20 mouse cellular contexts compared by ENCODE assay signal in the genomic region with DNA sequence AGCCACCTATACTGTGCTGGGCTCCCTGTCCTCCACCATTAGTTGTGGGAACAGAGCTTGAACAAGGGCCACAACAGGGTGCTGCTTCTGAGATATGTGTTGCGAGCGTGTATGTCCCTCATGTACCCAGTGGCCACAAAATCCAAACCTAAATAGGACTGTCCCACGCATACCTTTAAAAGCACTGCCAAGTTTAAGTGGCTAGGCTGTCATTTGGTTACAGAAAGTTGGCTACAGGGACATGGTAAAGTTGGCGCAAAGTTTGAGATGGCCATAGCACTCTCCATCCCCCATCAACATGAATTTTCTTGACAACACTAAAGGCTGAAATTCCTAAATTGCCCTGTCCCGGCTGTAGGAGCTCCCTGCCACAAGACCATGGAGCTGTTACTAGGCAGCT. TPM values are rescaled to one million over a fixed set of nuclear protein-coding genes. Genes with fewer than 3 reads are reported as not detected.
A peak's percentile ranks its signal among the peaks of the same experiment; 100 is the strongest.
DNase-seq lines count a peak whose midpoint lies in the region; ATAC-seq and TF ChIP-seq lines count a peak whose summit lies in the region.
"Had no signal": no experiment of that assay in that cellular context is flagged by ENCODE, and none has a peak within 500 bp of the region (broad histone marks: within the 10 kb centered on the region; RNA-seq: fewer than 3 reads in every experiment).

No protein-coding gene starts in this region.

- 63% methylated on average over 5 of the region's 5 CpGs for WGBS in cerebellum, adult 2 months
- WGBS in limb, embryonic 12.5 days: 89% methylated on average over 5 of the region's 5 CpGs
- 95% methylated on average over 5 of the region's 5 CpGs for WGBS in limb, embryonic 10.5 days
- 93% methylated on average over 5 of the region's 5 CpGs for WGBS in midbrain, embryonic 11.5 days
- 96% methylated on average over 5 of the region's 5 CpGs for WGBS in midbrain, embryonic 13.5 days

- H3K36me3 ChIP-seq in limb, embryonic 12.5 days: peaks cover 99% of the 10 kb centered on the region
- H3K36me3 ChIP-seq in limb, embryonic 10.5 days: peaks cover 99% of the 10 kb centered on the region
- peaks cover 29% of the 10 kb centered on the region for H3K36me3 ChIP-seq in midbrain, embryonic 11.5 days (ENCODE audit: control insufficient read depth, insufficient read depth, low read length)
- H3K36me3 ChIP-seq in midbrain, embryonic 13.5 days: peaks cover 97% of the 10 kb centered on the region

- no peaks in the 10 kb centered on the region for H3K9me3 ChIP-seq in limb, embryonic 12.5 days
- H3K9me3 ChIP-seq in limb, embryonic 10.5 days (replicated peaks): no peaks in the 10 kb centered on the region
- H3K9me3 ChIP-seq in midbrain, embryonic 11.5 days (ENCODE audit: control insufficient read depth, low read length): no peaks in the 10 kb centered on the region
- H3K9me3 ChIP-seq in midbrain, embryonic 13.5 days: no peaks in the 10 kb centered on the region
- H3K9me3 ChIP-seq: G1E had no signal

- no peaks in the 10 kb centered on the region for H3K27me3 ChIP-seq in cerebellum, adult 2 months (ENCODE audit: control insufficient read depth, insufficient read depth, low read length)
- H3K27me3 ChIP-seq in limb, embryonic 12.5 days: no peaks in the 10 kb centered on the region
- H3K27me3 ChIP-seq in limb, embryonic 10.5 days (ENCODE audit: low read depth, poor library complexity, severe bottlenecking): no peaks in the 10 kb centered on the region
- no peaks in the 10 kb centered on the region for H3K27me3 ChIP-seq in midbrain, embryonic 11.5 days (ENCODE audit: control insufficient read depth, insufficient read depth, low read length)
- no peaks in the 10 kb centered on the region for H3K27me3 ChIP-seq in midbrain, embryonic 13.5 days
- H3K27me3 ChIP-seq: CH12.LX, Patski had no signal

- DNase-seq in cerebellum, adult 2 months: no peak
- no peak for DNase-seq in cerebellum, postnatal 25 days
- DNase-seq in cerebellum, adult 9-10 months: peak; percentile 53
- DNase-seq in cerebellum, adult 11 months: no peak
- no peak for DNase-seq in limb, embryonic 10.5 days (ENCODE audit: low spot score)
- peak; percentile 70 for DNase-seq in midbrain, embryonic 11.5 days (ENCODE audit: low spot score, missing footprints)
- DNase-seq: adrenal gland, adult 2 months; adrenal gland, adult 8-10 months; adrenal gland, postnatal 10 days; adrenal gland, postnatal 14 days; adrenal gland, postnatal 25 days; adrenal gland, postnatal 36 days; B cell, adult 2 months had no signal

- H3K4me2 ChIP-seq in limb, embryonic 12.5 days: no peak overlapping the region
- H3K4me2 ChIP-seq in midbrain, embryonic 11.5 days: no peak overlapping the region
- H3K4me2 ChIP-seq in midbrain, embryonic 13.5 days (replicated peaks): no peak overlapping the region

- 0 out of 2 replicates have a peak overlapping the region, but pooled peaks have one; percentile 12 for H3K9ac ChIP-seq in limb, embryonic 12.5 days (replicated peaks)
- no peak overlapping the region for H3K9ac ChIP-seq in midbrain, embryonic 11.5 days (ENCODE audit: low read length)
- H3K9ac ChIP-seq in midbrain, embryonic 13.5 days (replicated peaks): no peak overlapping the region

- no peak for TF ChIP-seq POLR2A in cerebellum, adult 2 months (IDR thresholded peaks at IDR 0.05; ENCODE audit: borderline replicate concordance, insufficient read depth, low read length)

- peak overlapping the region; percentile 100 for H3K27ac ChIP-seq in cerebellum, adult 2 months (ENCODE audit: insufficient read depth, low read length)
- no peak overlapping the region for H3K27ac ChIP-seq in limb, embryonic 12.5 days
- no peak overlapping the region for H3K27ac ChIP-seq in limb, embryonic 10.5 days
- H3K27ac ChIP-seq in midbrain, embryonic 11.5 days (ENCODE audit: low read depth, low read length): no peak overlapping the region
- H3K27ac ChIP-seq in midbrain, embryonic 13.5 days: no peak overlapping the region

- H3K4me3 ChIP-seq in cerebellum, adult 2 months (replicated peaks; ENCODE audit: insufficient read depth, low read depth, low read length): no peak overlapping the region
- H3K4me3 ChIP-seq in limb, embryonic 12.5 days (replicated peaks): no peak overlapping the region
- no peak overlapping the region for H3K4me3 ChIP-seq in limb, embryonic 10.5 days
- no peak overlapping the region for H3K4me3 ChIP-seq in midbrain, embryonic 11.5 days (ENCODE audit: low read depth, low read length)
- no peak overlapping the region for H3K4me3 ChIP-seq in midbrain, embryonic 13.5 days (replicated peaks)

- ATAC-seq in limb, embryonic 12.5 days (ENCODE audit: insufficient number of reproducible peaks, insufficient read depth, low FRiP score, low TSS enrichment, low read depth): no peak
- ATAC-seq in midbrain, embryonic 11.5 days (ENCODE audit: low FRiP score): no peak
- ATAC-seq in midbrain, embryonic 13.5 days: no peak
- ATAC-seq: activated CD4-positive, CD25-positive, alpha-beta regulatory T cell, adult 4 months; CD4-positive, CD25-positive, alpha-beta regulatory T cell, adult 4 months; Patski had no signal

- H3K4me1 ChIP-seq in cerebellum, adult 2 months (ENCODE audit: control insufficient read depth, insufficient read depth, low read length): peaks cover 73% of the 10 kb centered on the region
- no peaks in the 10 kb centered on the region for H3K4me1 ChIP-seq in limb, embryonic 12.5 days (replicated peaks)
- no peaks in the 10 kb centered on the region for H3K4me1 ChIP-seq in limb, embryonic 10.5 days
- no peaks in the 10 kb centered on the region for H3K4me1 ChIP-seq in midbrain, embryonic 11.5 days (ENCODE audit: control insufficient read depth, insufficient read depth, low read length)
- no peaks in the 10 kb centered on the region for H3K4me1 ChIP-seq in midbrain, embryonic 13.5 days (replicated peaks)

- TF ChIP-seq CTCF in cerebellum, adult 2 months (IDR thresholded peaks at IDR 0.05; ENCODE audit: borderline replicate concordance, insufficient read depth, low read depth, low read length): no peak

RNA-seq across cellular contexts. Expression of a gene that starts 10.5 kb away (rescaled TPM):
- polyA plus RNA-seq in cerebellum, adult 2 months (2012; rRNA removed): 123 and 133 TPM in 2 replicates
- 1.4 and 1.6 TPM in 2 replicates for polyA plus RNA-seq in limb, embryonic 12.5 days (2016; fragmentation: Nextera tagmentation; extraction: Ambion mirVana)
- 0.58 and 0.79 TPM in 2 replicates for polyA plus RNA-seq in limb, embryonic 10.5 days (2016; fragmentation: Nextera tagmentation; extraction: Ambion mirVana)
- 0.69 and 0.96 TPM in 2 replicates for polyA plus RNA-seq in midbrain, embryonic 11.5 days (2014; fragmentation: Nextera tagmentation; extraction: Ambion mirVana)
- polyA plus RNA-seq in midbrain, embryonic 13.5 days (2015; fragmentation: Nextera tagmentation; extraction: Ambion mirVana): 8.6 and 10.1 TPM in 2 replicates

RNA-seq across cellular contexts. Expression of a gene that starts 15.8 kb away (rescaled TPM):
- 114 and 123 TPM in 2 replicates for polyA plus RNA-seq in cerebellum, adult 2 months (2012; rRNA removed)
- polyA plus RNA-seq in limb, embryonic 12.5 days (2016; fragmentation: Nextera tagmentation; extraction: Ambion mirVana): 104 and 108 TPM in 2 replicates
- 138 and 161 TPM in 2 replicates for polyA plus RNA-seq in limb, embryonic 10.5 days (2016; fragmentation: Nextera tagmentation; extraction: Ambion mirVana)
- 84.5 and 84.6 TPM in 2 replicates for polyA plus RNA-seq in midbrain, embryonic 11.5 days (2014; fragmentation: Nextera tagmentation; extraction: Ambion mirVana)
- polyA plus RNA-seq in midbrain, embryonic 13.5 days (2015; fragmentation: Nextera tagmentation; extraction: Ambion mirVana): 82.1 and 84.8 TPM in 2 replicates

RNA-seq across cellular contexts. Expression of a gene that starts 29.4 kb away (rescaled TPM):
- 33.8 and 35.4 TPM in 2 replicates for polyA plus RNA-seq in cerebellum, adult 2 months (2012; rRNA removed)
- polyA plus RNA-seq in limb, embryonic 12.5 days (2016; fragmentation: Nextera tagmentation; extraction: Ambion mirVana): 8.3 and 8.8 TPM in 2 replicates
- polyA plus RNA-seq in limb, embryonic 10.5 days (2016; fragmentation: Nextera tagmentation; extraction: Ambion mirVana): 4.7 and 6.6 TPM in 2 replicates
- 9.1 and 9.9 TPM in 2 replicates for polyA plus RNA-seq in midbrain, embryonic 11.5 days (2014; fragmentation: Nextera tagmentation; extraction: Ambion mirVana)
- polyA plus RNA-seq in midbrain, embryonic 13.5 days (2015; fragmentation: Nextera tagmentation; extraction: Ambion mirVana): 18.7 and 20.9 TPM in 2 replicates

RNA-seq across cellular contexts. Expression of a gene that starts 40.5 kb away (rescaled TPM):
- 141 and 152 TPM in 2 replicates for polyA plus RNA-seq in cerebellum, adult 2 months (2012; rRNA removed)
- 143 and 145 TPM in 2 replicates for polyA plus RNA-seq in limb, embryonic 12.5 days (2016; fragmentation: Nextera tagmentation; extraction: Ambion mirVana)
- polyA plus RNA-seq in limb, embryonic 10.5 days (2016; fragmentation: Nextera tagmentation; extraction: Ambion mirVana): 161 and 163 TPM in 2 replicates
- 147 and 155 TPM in 2 replicates for polyA plus RNA-seq in midbrain, embryonic 11.5 days (2014; fragmentation: Nextera tagmentation; extraction: Ambion mirVana)
- 155 and 159 TPM in 2 replicates for polyA plus RNA-seq in midbrain, embryonic 13.5 days (2015; fragmentation: Nextera tagmentation; extraction: Ambion mirVana)

RNA-seq across cellular contexts. Expression of a gene that starts 40.5 kb away (rescaled TPM):
- 61.7 and 81.7 TPM in 2 replicates for polyA plus RNA-seq in cerebellum, adult 2 months (2012; rRNA removed)
- 0.50 and 0.91 TPM in 2 replicates for polyA plus RNA-seq in limb, embryonic 12.5 days (2016; fragmentation: Nextera tagmentation; extraction: Ambion mirVana)
- 0.30 and 0.33 TPM in 2 replicates for polyA plus RNA-seq in limb, embryonic 10.5 days (2016; fragmentation: Nextera tagmentation; extraction: Ambion mirVana)
- 0.14 and 0.21 TPM in 2 replicates for polyA plus RNA-seq in midbrain, embryonic 11.5 days (2014; fragmentation: Nextera tagmentation; extraction: Ambion mirVana)
- 0.40 and 0.58 TPM in 2 replicates for polyA plus RNA-seq in midbrain, embryonic 13.5 days (2015; fragmentation: Nextera tagmentation; extraction: Ambion mirVana)
- polyA plus RNA-seq: CD4-positive, CD25-positive, alpha-beta regulatory T cell, adult 4 months; G1E had no signal

Comparison
In these comparisons a context has a peak if more than half of its experiments do, and no peak if none do; other contexts are left out.
1. DNase-seq: peak in cerebellum, adult 9-10 months (single experiment) and midbrain, embryonic 11.5 days (single experiment); none in cerebellum, adult 2 months (0 of 2), cerebellum, postnatal 25 days (0 of 2), cerebellum, adult 11 months (single experiment) and limb, embryonic 10.5 days (single experiment).
2. RNA of a gene that starts 10.5 kb away (polyA plus RNA-seq): 123 to 133 TPM in cerebellum, adult 2 months; 8.6 to 10.1 TPM in midbrain, embryonic 13.5 days, 1.4 to 1.6 TPM in limb, embryonic 12.5 days, 0.69 to 0.96 TPM in midbrain, embryonic 11.5 days and 0.58 to 0.79 TPM in limb, embryonic 10.5 days; every median in the first group is over 10 times any median in the second.